Mouse (Mus musculus) intestine, embryonic 14.5 days (tissue): ENCODE data around the gene Ypel5. TPM values are rescaled to one million over a fixed set of nuclear protein-coding genes. Genes with fewer than 3 reads are reported as not detected.

Source experiments
- ATAC-seq: fragments of 200-750 bp; cut with Nextera tagmentation; replicated peaks from 2 replicates; pipeline ENCODE4 v1.8.0; 2017; ENCODE audit warnings: low read depth, moderate number of reproducible peaks, moderate TSS enrichment, moderate library complexity; ENCODE audit not compliant: low FRiP score, low TSS enrichment
- DNase-seq: peaks from one replicate; pipeline ENCODE4 v3.0.0-alpha.2; 2018; ENCODE audit warnings: low spot score
- H3K27ac ChIP-seq: fragments of 300-500 bp; sonication (generic); 2 replicates; pipeline ENCODE4 v1.5.1; 2014; ENCODE audit warnings: low read depth, mild to moderate bottlenecking, control low read depth
- H3K27me3 ChIP-seq: fragments of 300-500 bp; sonication (generic); replicated peaks from 2 replicates; pipeline ENCODE4 v1.6.1; 2014; ENCODE audit warnings: low read length, control low read depth; ENCODE audit not compliant: control insufficient read depth, insufficient read depth
- H3K36me3 ChIP-seq: fragments of 300-500 bp; sonication (generic); 2 replicates; pipeline ENCODE4 v1.6.1; 2014; ENCODE audit warnings: low read length, control low read depth; ENCODE audit not compliant: control insufficient read depth, insufficient read depth
- H3K4me1 ChIP-seq: fragments of 300-500 bp; sonication (generic); replicated peaks from 2 replicates; pipeline ENCODE4 v1.6.1; 2014; ENCODE audit warnings: low read length, control low read depth, mixed read lengths; ENCODE audit not compliant: control insufficient read depth, insufficient read depth
- H3K4me2 ChIP-seq: fragments of 300-500 bp; sonication (generic); 2 replicates; pipeline ENCODE4 v1.6.1; 2014; ENCODE audit warnings: low read length
- H3K4me3 ChIP-seq: fragments of 300-500 bp; sonication (generic); 2 replicates; pipeline ENCODE4 v1.5.1; 2014; ENCODE audit warnings: low read depth, low read length, control low read depth, mixed read lengths
- H3K9ac ChIP-seq: fragments of 300-500 bp; sonication (generic); 2 replicates; pipeline ENCODE4 v1.6.1; 2014; ENCODE audit warnings: mild to moderate bottlenecking, low read length
- H3K9me3 ChIP-seq: fragments of 300-500 bp; sonication (generic); 2 replicates; pipeline ENCODE4 v1.6.1; 2016; ENCODE audit warnings: low read length, control low read depth; ENCODE audit not compliant: control insufficient read depth
- whole genome bisulfite sequencing: fragments of 180-500 bp; shearing (Covaris S2); extraction: QIAGEN DNeasy Blood & Tissue Kit; methylation state at CpG from one replicate; pipeline ENCODE4 v1.1.7; 2014; 5-methylcytosine and 5-hydroxymethylcytosine counted together
- polyA plus RNA-seq: library from polyadenylated mRNA; unstranded; fragments of >200 nt; fragmentation: Nextera tagmentation; extraction: Ambion mirVana; gene quantifications from 2 replicates; pipeline ENCODE4 v1.2.1, GENCODE M21; 2014

Ypel5 gene
- polyA plus RNA-seq, 1 experiment from 2014 or later, result 35.9 TPM

DNA sequence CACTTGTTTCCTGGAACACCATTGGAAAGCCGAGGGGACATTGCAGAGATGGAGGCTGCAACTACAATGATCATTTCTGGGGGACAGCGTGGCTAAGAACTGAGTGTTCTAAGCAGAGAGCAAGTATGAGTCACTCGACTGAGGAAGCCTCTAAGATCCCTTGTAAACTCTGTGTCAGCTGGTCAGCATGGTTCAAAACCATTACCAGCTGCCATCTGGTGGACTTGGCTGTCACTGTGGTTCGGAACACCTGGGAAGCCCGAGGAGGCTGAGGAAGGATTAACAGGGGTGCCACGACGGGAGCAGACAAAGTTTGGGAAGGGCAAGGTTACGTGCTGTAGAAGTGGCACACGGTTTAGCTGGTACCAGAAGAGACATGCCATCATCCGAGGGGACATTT is 27.0 kb downstream of the Ypel5 start:
- no peaks in the 10 kb centered on the region for H3K36me3 ChIP-seq
- DNase-seq (no peak), ATAC-seq (no peak)
- H3K9ac ChIP-seq, result no peak overlapping the region
- H3K4me3 ChIP-seq, result no peak overlapping the region
- H3K4me1 ChIP-seq, result no peaks in the 10 kb centered on the region
- no peak overlapping the region for H3K4me2 ChIP-seq
- H3K27me3 ChIP-seq, result no peaks in the 10 kb centered on the region
- H3K27ac ChIP-seq, result no peak overlapping the region
- 75% methylated on average over 10 of the region's 10 CpGs for WGBS
- no peaks in the 10 kb centered on the region for H3K9me3 ChIP-seq

DNA sequence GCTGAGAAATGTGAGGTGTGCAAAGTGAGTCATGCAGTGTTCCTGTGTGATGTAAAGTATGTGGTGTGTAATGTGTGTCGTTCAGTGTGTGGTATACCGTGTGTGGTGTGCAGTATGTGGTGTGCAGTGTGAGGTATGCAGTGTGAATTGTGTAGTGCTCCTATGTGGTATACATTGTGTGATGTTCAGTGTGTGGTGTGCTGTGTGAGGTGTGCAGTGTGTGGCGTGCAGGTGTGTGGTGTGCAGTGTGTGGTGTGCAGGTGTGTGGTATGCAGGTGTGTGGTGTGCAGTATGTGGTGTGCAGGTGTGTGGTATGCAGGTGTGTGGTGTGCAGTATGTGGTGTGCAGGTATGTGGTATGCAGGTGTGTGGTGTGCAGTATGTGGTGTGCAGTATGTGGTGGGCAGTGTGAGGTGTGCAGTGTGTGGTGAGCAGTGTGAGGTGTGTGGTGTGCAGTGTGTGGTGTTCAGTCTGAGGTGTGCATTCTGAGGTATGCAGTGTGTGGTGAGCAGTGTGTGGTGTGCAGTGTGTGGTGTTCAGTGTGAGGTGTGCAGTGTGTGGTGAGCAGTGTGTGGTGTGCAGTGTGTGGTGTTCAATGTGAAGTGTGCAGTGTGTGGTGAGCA is 30.5 kb downstream of the Ypel5 start:
- Histone ChIP-seq H3K4me1 (no peaks in the 10 kb centered on the region), H3K4me3 (no peak overlapping the region), H3K27me3 (no peaks in the 10 kb centered on the region), H3K9me3 (no peaks in the 10 kb centered on the region), H3K4me2 (no peak overlapping the region), H3K27ac (no peak overlapping the region), H3K36me3 (no peaks in the 10 kb centered on the region), H3K9ac (no peak overlapping the region)
- WGBS, result 93% methylated on average over 3 of the region's 3 CpGs
- ATAC-seq, result no peak
- DNase-seq, result no peak

DNA sequence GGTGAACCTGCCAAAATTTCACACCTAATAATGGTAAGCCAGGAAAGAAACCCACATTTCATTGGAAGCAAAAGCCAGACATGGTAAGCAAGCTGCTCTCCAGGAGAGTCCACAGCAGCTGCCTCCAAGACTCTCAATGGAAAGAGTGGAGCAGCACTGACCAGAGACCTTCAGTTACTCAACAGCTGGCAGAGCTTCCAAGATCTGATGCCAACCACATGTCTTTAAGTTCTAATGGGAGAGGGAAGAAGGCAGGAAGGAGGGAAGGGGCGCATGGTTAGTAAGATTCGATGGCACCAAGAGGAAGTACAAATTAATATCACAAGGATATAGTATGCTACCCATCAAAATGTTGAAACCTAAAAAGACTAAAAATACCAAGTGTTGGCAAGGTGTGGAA is 31.9 kb downstream of the Ypel5 start:
- H3K4me1 ChIP-seq, result no peaks in the 10 kb centered on the region
- no peak overlapping the region for H3K9ac ChIP-seq
- DNase-seq (no peak), ATAC-seq (no peak)
- no peaks in the 10 kb centered on the region for H3K27me3 ChIP-seq
- H3K4me3 ChIP-seq, result no peak overlapping the region
- H3K36me3 ChIP-seq, result no peaks in the 10 kb centered on the region
- no peak overlapping the region for H3K4me2 ChIP-seq
- H3K27ac ChIP-seq, result no peak overlapping the region
- 91% methylated on average over 2 of the region's 2 CpGs for WGBS
- no peaks in the 10 kb centered on the region for H3K9me3 ChIP-seq

DNA sequence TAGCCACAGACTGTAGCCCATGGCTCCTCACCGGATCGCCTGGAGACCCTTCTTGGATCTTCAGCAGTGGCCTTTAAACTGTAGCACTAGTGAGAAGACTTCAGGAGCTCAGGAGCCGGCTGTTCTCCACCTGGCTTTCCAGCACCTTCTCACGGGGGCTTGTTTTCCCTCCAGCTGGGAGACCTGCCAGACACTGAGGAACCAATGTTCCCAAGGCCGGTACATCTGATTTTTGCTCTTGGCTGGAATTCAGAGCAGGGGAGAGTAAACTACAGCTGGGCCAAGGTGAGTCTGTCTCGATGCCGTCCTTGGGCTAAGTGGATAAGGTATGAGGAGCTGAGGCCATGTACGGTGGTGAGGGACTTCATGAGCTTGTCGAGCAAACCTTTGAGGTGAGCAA is 42.7 kb downstream of the Ypel5 start:
- H3K27me3 ChIP-seq, result no peaks in the 10 kb centered on the region
- 90% methylated on average over 9 of the region's 9 CpGs for WGBS
- no peak overlapping the region for H3K27ac ChIP-seq
- no peak overlapping the region for H3K4me2 ChIP-seq
- H3K9me3 ChIP-seq, result no peaks in the 10 kb centered on the region
- no peak overlapping the region for H3K9ac ChIP-seq
- DNase-seq (no peak), ATAC-seq (no peak)
- H3K4me3 ChIP-seq, result no peak overlapping the region
- H3K4me1 ChIP-seq, result no peaks in the 10 kb centered on the region
- H3K36me3 ChIP-seq, result no peaks in the 10 kb centered on the region

DNA sequence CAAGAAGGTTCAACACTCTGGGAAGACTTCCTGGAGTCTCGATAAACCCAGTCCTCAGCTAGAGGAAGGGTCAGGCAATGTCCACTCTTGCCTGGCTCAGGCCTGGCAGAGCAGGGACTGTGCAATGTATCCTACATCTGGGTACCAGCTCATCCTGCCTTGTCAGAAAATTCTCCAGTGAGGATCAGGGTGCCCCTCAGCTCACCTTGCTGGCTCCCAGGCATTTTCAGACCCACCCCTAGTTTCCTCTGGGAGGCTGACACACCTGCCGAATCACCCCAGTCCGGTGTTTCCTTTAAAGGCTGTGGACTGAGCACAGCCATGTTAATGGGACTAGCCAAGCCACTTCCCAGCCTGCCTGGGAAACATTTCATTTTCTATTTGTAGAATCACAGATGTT is 43.9 kb downstream of the Ypel5 start:
- no peaks in the 10 kb centered on the region for H3K4me1 ChIP-seq
- H3K4me3 ChIP-seq, result no peak overlapping the region
- no peaks in the 10 kb centered on the region for H3K27me3 ChIP-seq
- no peak overlapping the region for H3K27ac ChIP-seq
- H3K36me3 ChIP-seq, result no peaks in the 10 kb centered on the region
- ATAC-seq, result no peak
- H3K4me2 ChIP-seq, result no peak overlapping the region
- DNase-seq, result no peak
- 69% methylated on average over 3 of the region's 3 CpGs for WGBS
- H3K9me3 ChIP-seq, result no peaks in the 10 kb centered on the region
- no peak overlapping the region for H3K9ac ChIP-seq

DNA sequence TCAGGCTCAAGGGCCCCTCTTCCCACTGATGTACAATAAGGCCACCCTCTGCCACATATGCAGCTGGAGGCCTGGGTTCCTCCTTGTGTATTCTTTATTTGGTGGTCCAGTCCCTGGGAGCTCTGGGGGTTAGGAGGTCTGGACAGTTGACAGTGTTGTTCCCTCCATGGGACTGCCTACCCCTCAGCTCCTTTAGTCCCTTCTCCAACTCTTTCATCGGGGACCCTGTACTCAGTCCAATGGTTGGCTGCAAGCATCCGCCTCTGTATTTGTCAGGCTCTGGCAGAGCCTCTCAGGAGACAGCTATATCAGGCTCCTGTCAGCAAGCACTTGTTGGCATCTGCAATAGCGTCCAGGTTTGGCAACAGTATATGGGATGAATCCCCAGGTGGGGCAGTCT is 44.8 kb downstream of the Ypel5 start:
- Histone ChIP-seq H3K4me2 (no peak overlapping the region), H3K4me1 (no peaks in the 10 kb centered on the region), H3K27ac (no peak overlapping the region), H3K4me3 (no peak overlapping the region), H3K36me3 (no peaks in the 10 kb centered on the region), H3K27me3 (no peaks in the 10 kb centered on the region), H3K9me3 (no peaks in the 10 kb centered on the region), H3K9ac (no peak overlapping the region)
- DNase-seq, result no peak
- no peak for ATAC-seq
- 78% methylated on average over 3 of the region's 3 CpGs for WGBS

DNA sequence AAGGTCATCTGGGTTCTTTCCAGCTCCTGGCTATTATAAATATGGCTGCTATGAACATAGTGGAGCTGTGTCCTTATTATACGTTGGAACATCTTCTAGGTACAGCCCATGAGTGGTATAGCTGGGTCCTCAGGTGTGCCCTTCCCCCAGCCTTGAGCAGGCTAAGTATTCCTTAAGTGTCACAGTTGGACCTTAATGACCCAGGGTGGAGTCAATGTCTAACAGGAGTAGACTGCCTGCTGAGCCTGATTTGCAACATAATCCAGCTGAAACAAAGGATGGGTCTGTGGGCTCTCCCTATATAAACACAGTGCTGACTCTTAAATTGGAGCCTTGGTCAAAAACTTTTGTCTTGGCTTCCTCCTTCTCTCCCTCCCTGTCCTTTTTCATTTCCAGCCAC is 45.6 kb downstream of the Ypel5 start:
- Histone ChIP-seq H3K4me3 (no peak overlapping the region), H3K36me3 (no peaks in the 10 kb centered on the region), H3K27ac (no peak overlapping the region), H3K9ac (no peak overlapping the region), H3K4me1 (no peaks in the 10 kb centered on the region), H3K4me2 (no peak overlapping the region), H3K27me3 (no peaks in the 10 kb centered on the region), H3K9me3 (no peaks in the 10 kb centered on the region)
- WGBS, result 62% methylated on average over 1 of the region's 1 CpGs
- no peak for ATAC-seq
- no peak for DNase-seq

DNA sequence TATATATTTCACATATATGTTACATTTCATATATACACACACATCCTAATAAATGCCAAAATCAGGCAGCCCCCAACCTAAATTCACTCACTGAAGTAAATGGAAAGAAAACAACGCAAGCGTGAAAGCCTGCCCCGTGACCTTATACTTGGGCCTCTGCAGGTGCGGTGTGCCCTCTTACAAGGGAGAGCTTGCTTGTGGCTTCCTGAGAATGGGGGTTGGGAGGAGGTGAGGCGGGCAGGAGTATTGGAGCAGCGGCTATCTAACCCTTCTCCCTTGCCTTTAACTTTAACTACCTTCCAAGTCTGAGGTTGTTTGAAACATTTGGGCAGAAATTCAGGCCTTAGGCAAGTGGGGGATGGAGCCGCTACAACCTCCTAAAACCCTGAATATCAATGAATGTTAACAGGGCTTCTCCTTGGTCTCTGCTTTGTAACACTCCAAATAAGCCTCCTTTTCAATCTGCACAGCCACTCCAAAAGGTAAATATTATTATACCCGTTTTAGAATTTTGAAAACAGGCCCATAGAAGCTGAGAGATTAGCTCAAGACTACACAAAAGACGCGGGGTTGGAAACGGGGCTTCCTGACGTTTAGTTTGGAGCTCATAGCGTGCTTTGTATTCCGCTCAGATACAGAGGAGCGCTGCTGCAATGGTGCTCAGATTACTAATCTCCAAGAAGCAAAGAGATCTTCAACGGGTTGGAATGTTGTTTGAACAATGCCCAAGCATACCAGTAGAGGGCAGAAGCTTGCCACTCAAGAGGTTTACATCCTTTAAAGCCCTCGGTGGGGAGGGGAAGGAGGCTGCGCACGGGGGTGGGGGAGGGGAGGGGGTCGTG is 53.5 kb downstream of the Ypel5 start:
- Histone ChIP-seq H3K9ac (no peak overlapping the region), H3K4me1 (no peaks in the 10 kb centered on the region; the same call in 1 of the 2 replicates), H3K36me3 (no peaks in the 10 kb centered on the region), H3K27me3 (no peaks in the 10 kb centered on the region), H3K9me3 (no peaks in the 10 kb centered on the region), H3K27ac (no peak overlapping the region), H3K4me2 (no peak overlapping the region), H3K4me3 (no peak overlapping the region)
- WGBS, result 24% methylated on average over 20 of the region's 20 CpGs
- DNase-seq (no peak), ATAC-seq (0 out of 2 replicates have a peak, but pooled peaks have one; percentile 36)
